In the genomic region with DNA sequence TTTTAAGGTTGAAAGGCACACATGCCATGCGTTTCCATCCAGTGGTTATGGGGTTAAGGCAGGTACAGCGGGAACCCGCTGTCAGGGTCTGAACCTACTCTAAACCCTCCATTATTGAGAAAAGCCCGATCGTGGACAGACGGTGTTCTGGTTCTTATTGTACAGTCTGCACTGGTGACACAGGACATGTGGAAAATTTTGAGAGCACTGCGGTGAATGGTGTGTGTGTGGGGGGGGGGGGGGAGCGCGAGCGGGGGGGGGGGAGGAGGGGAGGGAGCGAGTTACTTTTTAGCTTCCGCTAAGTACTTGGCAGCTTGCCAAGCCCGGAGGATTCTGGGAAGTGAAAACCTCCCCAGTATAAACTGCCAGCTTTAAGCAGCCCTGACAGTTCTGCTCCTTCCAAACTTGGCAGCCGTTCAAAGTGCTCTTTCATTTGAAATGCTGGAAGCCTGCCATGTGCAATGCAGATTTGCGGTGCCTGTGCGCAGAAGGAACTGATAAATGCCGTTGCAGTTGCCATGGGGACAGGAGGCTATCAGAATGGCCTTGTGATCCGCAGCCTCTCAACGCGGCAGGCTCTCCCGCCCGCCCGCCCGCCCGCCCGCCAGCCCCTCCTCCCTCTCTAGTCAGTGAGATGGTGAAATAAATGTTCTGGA, we compare ENCODE assay signal across 8 mouse cellular contexts. TPM values are rescaled to one million over a fixed set of nuclear protein-coding genes. Genes with fewer than 3 reads are reported as not detected.
DNase-seq lines count a peak whose midpoint lies in the region; ATAC-seq and TF ChIP-seq lines count a peak whose summit lies in the region.

No protein-coding gene starts in this region.

- peak overlapping the region; percentile 56; the same call in 1 of the 2 replicates for H3K9ac ChIP-seq in kidney, embryonic 14.5 days (ENCODE audit: low read depth, low read length)
- H3K9ac ChIP-seq in limb, embryonic 14.5 days (ENCODE audit: low read depth, low read length, severe bottlenecking): peak overlapping the region; percentile 45
- peak overlapping the region; percentile 76 for H3K9ac ChIP-seq in midbrain, embryonic 16.5 days (ENCODE audit: low read depth, low read length)

- under 1% methylated on average over 22 of the region's 26 CpGs for WGBS in heart, embryonic 10.5 days
- 1% methylated on average over 18 of the region's 26 CpGs for WGBS in kidney, embryonic 14.5 days
- under 1% methylated on average over 21 of the region's 26 CpGs for WGBS in limb, embryonic 14.5 days
- under 1% methylated on average over 23 of the region's 26 CpGs for WGBS in midbrain, embryonic 16.5 days
- under 1% methylated on average over 22 of the region's 26 CpGs for WGBS in spleen, adult 2 months

- DNase-seq in B cell, adult 2 months: peak; percentile 93 to 94
- peak; percentile 100 for DNase-seq in brain, adult 2 months (ENCODE audit: low read depth, low spot score)
- peak; percentile 98 for DNase-seq in heart, embryonic 10.5 days (ENCODE audit: low spot score)
- DNase-seq in limb, embryonic 14.5 days (ENCODE audit: low spot score): peak; percentile 100
- DNase-seq in spleen, adult 2 months (ENCODE audit: low read depth in 1 of 2, low spot score in 2 of 2): peak; percentile 97 to 98

- no peaks in the 10 kb centered on the region for H3K36me3 ChIP-seq in heart, embryonic 10.5 days
- H3K36me3 ChIP-seq in kidney, embryonic 14.5 days (ENCODE audit: control insufficient read depth, insufficient read depth, low read length): no peaks in the 10 kb centered on the region
- no peaks in the 10 kb centered on the region for H3K36me3 ChIP-seq in limb, embryonic 14.5 days (ENCODE audit: control insufficient read depth, insufficient read depth, low read length)
- H3K36me3 ChIP-seq in midbrain, embryonic 16.5 days (ENCODE audit: control insufficient read depth, insufficient read depth, low read length): no peaks in the 10 kb centered on the region
- H3K36me3 ChIP-seq in spleen, adult 2 months (ENCODE audit: control insufficient read depth, insufficient read depth, low read length): no peaks in the 10 kb centered on the region

- H3K4me3 ChIP-seq in embryonic fibroblast, embryonic 13.5 days (ENCODE audit: insufficient read depth, low read length): 0 out of 2 replicates have a peak overlapping the region, but pooled peaks have one; percentile 31
- H3K4me3 ChIP-seq in heart, embryonic 10.5 days: peak overlapping the region; percentile 67
- peak overlapping the region; percentile 32 for H3K4me3 ChIP-seq in kidney, embryonic 14.5 days (ENCODE audit: low read length)
- peak overlapping the region; percentile 38 for H3K4me3 ChIP-seq in limb, embryonic 14.5 days (replicated peaks; ENCODE audit: low read length)
- peak overlapping the region; percentile 35 for H3K4me3 ChIP-seq in midbrain, embryonic 16.5 days (ENCODE audit: low read depth, low read length)
- H3K4me3 ChIP-seq in spleen, adult 2 months (ENCODE audit: extremely low read depth, insufficient read depth, insufficient read length): peak overlapping the region; percentile 58

- TF ChIP-seq CTCF in embryonic fibroblast, embryonic 13.5 days (IDR thresholded peaks at IDR 0.05; ENCODE audit: borderline replicate concordance, insufficient read depth, low read length): no peak
- TF ChIP-seq CTCF in spleen, adult 2 months (IDR thresholded peaks at IDR 0.05; ENCODE audit: extremely low read depth, insufficient read depth, insufficient read length, insufficient replicate concordance): no peak

- peaks cover 11% of the 10 kb centered on the region for H3K4me1 ChIP-seq in embryonic fibroblast, embryonic 13.5 days (ENCODE audit: control insufficient read depth, insufficient read depth, low read length)
- peaks cover 94% of the 10 kb centered on the region for H3K4me1 ChIP-seq in heart, embryonic 10.5 days
- H3K4me1 ChIP-seq in kidney, embryonic 14.5 days (ENCODE audit: control insufficient read depth, insufficient read depth, low read length): peaks cover 86% of the 10 kb centered on the region
- peaks cover 87% of the 10 kb centered on the region for H3K4me1 ChIP-seq in limb, embryonic 14.5 days (ENCODE audit: control insufficient read depth, insufficient read depth, low read length)
- H3K4me1 ChIP-seq in midbrain, embryonic 16.5 days (ENCODE audit: control insufficient read depth, insufficient read depth, low read length): peaks cover 87% of the 10 kb centered on the region
- H3K4me1 ChIP-seq in spleen, adult 2 months (ENCODE audit: control insufficient read depth, insufficient read depth, insufficient read length): peaks cover 40% of the 10 kb centered on the region

- H3K27me3 ChIP-seq in heart, embryonic 10.5 days (ENCODE audit: insufficient read depth, poor library complexity, severe bottlenecking): no peaks in the 10 kb centered on the region
- H3K27me3 ChIP-seq in kidney, embryonic 14.5 days (ENCODE audit: control insufficient read depth, insufficient read depth, low read length): no peaks in the 10 kb centered on the region
- no peaks in the 10 kb centered on the region for H3K27me3 ChIP-seq in limb, embryonic 14.5 days (ENCODE audit: control insufficient read depth, insufficient read depth, low read length)
- no peaks in the 10 kb centered on the region for H3K27me3 ChIP-seq in midbrain, embryonic 16.5 days (ENCODE audit: control insufficient read depth, insufficient read depth, low read depth, low read length)
- no peaks in the 10 kb centered on the region for H3K27me3 ChIP-seq in spleen, adult 2 months (ENCODE audit: control insufficient read depth, insufficient read depth, low read length)

- TF ChIP-seq POLR2A in embryonic fibroblast, embryonic 13.5 days (IDR thresholded peaks at IDR 0.05; ENCODE audit: low read depth, low read length): peak; percentile 41
- no peak for TF ChIP-seq POLR2A in limb, embryonic 14.5 days (IDR thresholded peaks at IDR 0.05; ENCODE audit: borderline replicate concordance, extremely low read depth, insufficient read depth, insufficient read length)
- peak; percentile 4; the same call in 1 of the 2 replicates for TF ChIP-seq POLR2A in spleen, adult 2 months (IDR thresholded peaks at IDR 0.05; ENCODE audit: low read depth, low read length)

- H3K4me2 ChIP-seq in kidney, embryonic 14.5 days (replicated peaks; ENCODE audit: low read depth, low read length): peak overlapping the region; percentile 78
- peak overlapping the region; percentile 82 for H3K4me2 ChIP-seq in limb, embryonic 14.5 days (replicated peaks; ENCODE audit: low read depth, low read length, severe bottlenecking)
- peak overlapping the region; percentile 70 for H3K4me2 ChIP-seq in midbrain, embryonic 16.5 days (ENCODE audit: low read length)

- peak; percentile 81 for ATAC-seq in kidney, embryonic 14.5 days (ENCODE audit: low FRiP score, low TSS enrichment)
- ATAC-seq in limb, embryonic 14.5 days (ENCODE audit: low FRiP score, low read depth): peak; percentile 88
- peak; percentile 90 for ATAC-seq in midbrain, embryonic 16.5 days

- H3K9me3 ChIP-seq in heart, embryonic 10.5 days: no peaks in the 10 kb centered on the region
- H3K9me3 ChIP-seq in kidney, embryonic 14.5 days (ENCODE audit: control insufficient read depth, low read length): no peaks in the 10 kb centered on the region
- no peaks in the 10 kb centered on the region for H3K9me3 ChIP-seq in limb, embryonic 14.5 days (ENCODE audit: control insufficient read depth, low read length)
- no peaks in the 10 kb centered on the region for H3K9me3 ChIP-seq in midbrain, embryonic 16.5 days (replicated peaks; ENCODE audit: control insufficient read depth, low read length, poor library complexity, severe bottlenecking)

- peak overlapping the region; percentile 99 for H3K27ac ChIP-seq in embryonic fibroblast, embryonic 13.5 days (ENCODE audit: insufficient read depth, low read length)
- peak overlapping the region; percentile 97 for H3K27ac ChIP-seq in heart, embryonic 10.5 days
- H3K27ac ChIP-seq in kidney, embryonic 14.5 days (ENCODE audit: low read depth, low read length): peak overlapping the region; percentile 99
- H3K27ac ChIP-seq in limb, embryonic 14.5 days (replicated peaks; ENCODE audit: low read depth, low read length): peak overlapping the region; percentile 99
- H3K27ac ChIP-seq in midbrain, embryonic 16.5 days (ENCODE audit: low read length): peak overlapping the region; percentile 98
- peak overlapping the region; percentile 97 for H3K27ac ChIP-seq in spleen, adult 2 months (ENCODE audit: insufficient read depth, low read length)

RNA-seq across cellular contexts. Expression of a gene that starts 9.7 kb away (rescaled TPM):
- 36.4 and 39.1 TPM in 2 replicates for polyA plus RNA-seq in embryonic fibroblast, embryonic 13.5 days (2011; ENCODE audit: insufficient read length, low read depth, missing spikeins)
- polyA plus RNA-seq in heart, embryonic 10.5 days (2016; fragmentation: Nextera tagmentation; extraction: Ambion mirVana): 28.7 and 35.3 TPM in 2 replicates
- 25.8 and 34.8 TPM in 2 replicates for polyA plus RNA-seq in kidney, embryonic 14.5 days (2014; fragmentation: Nextera tagmentation; extraction: Ambion mirVana)
- 37.1 and 50.8 TPM in 2 replicates for polyA plus RNA-seq in limb, embryonic 14.5 days (2012; rRNA removed)
- polyA plus RNA-seq in limb, embryonic 14.5 days (2014; fragmentation: Nextera tagmentation; extraction: Ambion mirVana): 33.9 and 37.0 TPM in 2 replicates
- 69.3 and 76.9 TPM in 2 replicates for polyA plus RNA-seq in midbrain, embryonic 16.5 days (2015; fragmentation: Nextera tagmentation; extraction: Ambion mirVana)
- polyA plus RNA-seq in spleen, adult 2 months (2012; rRNA removed): 33.2 and 50.3 TPM in 2 replicates

RNA-seq across cellular contexts. Expression of a gene that starts 52.5 kb away (rescaled TPM):
- 25.1 and 30.6 TPM in 2 replicates for polyA plus RNA-seq in embryonic fibroblast, embryonic 13.5 days (2011; ENCODE audit: insufficient read length, low read depth, missing spikeins)
- polyA plus RNA-seq in heart, embryonic 10.5 days (2016; fragmentation: Nextera tagmentation; extraction: Ambion mirVana): 26.7 and 33.8 TPM in 2 replicates
- polyA plus RNA-seq in kidney, embryonic 14.5 days (2014; fragmentation: Nextera tagmentation; extraction: Ambion mirVana): 12.6 and 30.4 TPM in 2 replicates
- polyA plus RNA-seq in limb, embryonic 14.5 days (2012; rRNA removed): 31.3 and 40.7 TPM in 2 replicates
- polyA plus RNA-seq in limb, embryonic 14.5 days (2014; fragmentation: Nextera tagmentation; extraction: Ambion mirVana): 20.0 and 21.4 TPM in 2 replicates
- 56.6 and 57.8 TPM in 2 replicates for polyA plus RNA-seq in midbrain, embryonic 16.5 days (2015; fragmentation: Nextera tagmentation; extraction: Ambion mirVana)
- polyA plus RNA-seq in spleen, adult 2 months (2012; rRNA removed): 24.2 and 31.1 TPM in 2 replicates

Comparison
In these comparisons a context has a peak if more than half of its experiments do, and no peak if none do; other contexts are left out.
1. Peak in every context shown above with its lines: DNase-seq, ATAC-seq, H3K4me3 ChIP-seq and H3K27ac ChIP-seq.